Mouse (Mus musculus): ENCODE results near the gene Ankra2.

DNA sequence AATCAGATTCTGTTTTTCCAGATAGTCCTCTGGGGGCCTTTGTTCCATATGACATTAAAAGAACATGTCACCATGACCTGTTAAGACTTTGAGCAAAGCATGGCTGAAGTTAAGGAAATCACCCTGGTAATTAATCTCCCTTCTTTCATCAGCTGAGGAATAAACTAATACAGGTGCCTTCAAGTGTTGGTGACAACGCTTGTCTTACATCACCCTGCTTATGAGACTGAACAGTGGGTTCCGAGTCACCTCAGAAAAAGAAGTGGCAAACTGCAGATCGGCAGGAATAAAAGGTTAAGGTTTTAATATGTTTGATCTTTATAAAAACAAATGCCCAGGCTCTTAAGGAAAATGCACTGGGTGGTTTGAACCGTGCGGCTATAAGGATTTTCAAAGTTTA, 16.8 kb downstream of the Ankra2 start, which contains the start of gene Gm21976:
- TF ChIP-seq POLR2A (IDR thresholded peaks at IDR 0.05; ENCODE audit: borderline replicate concordance, extremely low read depth, insufficient read depth, insufficient read length, poor library complexity, severe bottlenecking) (no peak), CTCF (IDR thresholded peaks at IDR 0.05; ENCODE audit: borderline replicate concordance, extremely low read depth, insufficient read depth, insufficient read length) (no peak)
